Mouse (Mus musculus) brain, embryonic 14.5 days (tissue): ENCODE data around the gene Itgb2. TPM values are rescaled to one million over a fixed set of nuclear protein-coding genes. Genes with fewer than 3 reads are reported as not detected.

Source experiments
- DNase-seq: peaks from one replicate; pipeline ENCODE4 v3.0.0-alpha.2; 2011; ENCODE audit warnings: low read depth
- CTCF ChIP-seq: fragments of 200-500 bp; IDR thresholded peaks from 2 replicates; pipeline ENCODE4 v1.5.1; 2012; ENCODE audit warnings: inconsistent platforms, mild to moderate bottlenecking, moderate library complexity, borderline replicate concordance; ENCODE audit not compliant: insufficient read depth, insufficient read length; ENCODE audit errors: extremely low read depth
- POLR2A ChIP-seq: fragments of 200-500 bp; IDR thresholded peaks from 2 replicates; pipeline ENCODE4 v1.6.1; 2012; ENCODE audit warnings: mild to moderate bottlenecking, inconsistent platforms, borderline replicate concordance; ENCODE audit not compliant: poor library complexity, insufficient read depth, insufficient read length, severe bottlenecking; ENCODE audit errors: extremely low read depth
- polyA plus RNA-seq: library from polyadenylated mRNA; depleted of rRNA; stranded (reverse); fragments of >200 nt; gene quantifications from 2 replicates; pipeline ENCODE4 v1.2.3, GENCODE M21; 2012

Itgb2 gene
- polyA plus RNA-seq, 1 experiment = 0.94 TPM

DNA sequence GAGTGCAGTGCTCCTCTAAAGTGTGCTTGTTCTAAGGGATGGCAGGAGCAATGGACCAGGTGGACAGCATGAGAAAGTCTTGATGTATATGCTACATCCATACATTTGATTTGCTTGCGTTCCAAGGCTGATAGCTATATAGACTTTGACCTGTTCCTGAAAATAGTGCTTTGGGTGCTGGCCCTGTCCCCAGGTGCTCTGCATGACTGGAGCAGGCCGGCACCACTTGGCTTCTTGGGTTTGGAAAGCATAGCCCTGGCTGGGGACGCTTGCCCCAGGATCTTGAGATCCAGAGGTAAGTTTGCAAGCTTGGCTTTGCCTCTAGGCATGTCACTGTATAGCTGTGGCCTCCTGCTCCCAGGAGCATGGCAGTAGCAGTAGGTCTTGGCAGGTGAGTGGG, 56.6 kb downstream of the Itgb2 start:
- TF ChIP-seq POLR2A = no peak
- TF ChIP-seq CTCF = no peak
- DNase-seq = no peak

DNA sequence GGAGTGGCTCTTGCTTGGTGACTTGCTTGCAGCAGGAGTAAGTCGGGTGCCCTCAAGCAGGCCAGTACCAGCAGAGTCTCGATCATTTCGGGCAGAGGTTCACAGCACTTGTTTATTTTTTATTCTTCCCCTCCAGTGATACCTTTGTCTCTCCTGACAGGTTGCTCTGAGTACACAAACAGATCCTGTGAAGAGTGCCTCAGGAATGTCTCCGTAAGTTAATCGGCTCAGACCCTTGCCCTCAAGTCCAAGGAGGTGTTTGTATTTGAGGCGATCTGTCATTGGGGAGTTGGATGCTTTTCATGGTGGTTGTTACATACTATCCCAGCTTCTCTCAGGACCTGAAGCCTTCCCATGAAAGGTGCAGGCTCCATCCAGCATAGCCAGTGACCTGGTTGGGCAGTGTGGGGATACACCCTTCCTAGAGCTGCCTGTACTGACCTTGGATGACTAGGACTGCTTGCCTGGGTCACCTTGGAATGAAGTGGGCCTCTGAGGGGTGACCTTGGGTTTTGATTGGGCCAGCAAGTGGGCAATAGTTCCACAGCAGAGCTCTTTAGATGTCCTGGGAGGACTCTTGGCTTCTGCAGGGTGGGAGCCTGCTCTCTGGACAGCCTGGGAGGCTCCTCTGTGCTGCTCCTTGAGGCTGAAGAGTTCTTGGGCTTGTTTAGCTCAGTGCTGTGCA, 57.2 kb downstream of the Itgb2 start:
- no peak for DNase-seq
- TF ChIP-seq POLR2A (no peak), CTCF (no peak)

DNA sequence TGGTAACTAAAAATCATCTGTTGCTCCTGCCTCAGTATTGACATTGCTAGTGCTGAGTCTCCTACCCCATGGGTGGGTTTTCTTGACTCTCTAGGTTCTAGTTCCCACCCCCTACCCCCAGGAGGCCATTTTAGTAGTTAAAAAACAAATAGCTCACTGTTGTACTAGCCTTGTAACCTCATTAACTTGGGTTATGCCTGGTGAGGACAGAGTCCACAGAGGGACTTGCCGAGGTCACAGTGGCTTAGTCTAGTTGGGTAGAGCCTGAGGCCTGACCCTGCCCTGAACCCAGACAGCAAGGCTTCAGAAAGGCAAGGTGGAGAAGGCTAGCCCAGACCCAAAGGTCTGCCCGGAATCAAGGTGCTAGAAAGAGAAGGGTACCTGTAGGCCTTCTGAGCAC, 58.0 kb downstream of the Itgb2 start:
- no peak for TF ChIP-seq CTCF
- no peak for TF ChIP-seq POLR2A
- no peak for DNase-seq

DNA sequence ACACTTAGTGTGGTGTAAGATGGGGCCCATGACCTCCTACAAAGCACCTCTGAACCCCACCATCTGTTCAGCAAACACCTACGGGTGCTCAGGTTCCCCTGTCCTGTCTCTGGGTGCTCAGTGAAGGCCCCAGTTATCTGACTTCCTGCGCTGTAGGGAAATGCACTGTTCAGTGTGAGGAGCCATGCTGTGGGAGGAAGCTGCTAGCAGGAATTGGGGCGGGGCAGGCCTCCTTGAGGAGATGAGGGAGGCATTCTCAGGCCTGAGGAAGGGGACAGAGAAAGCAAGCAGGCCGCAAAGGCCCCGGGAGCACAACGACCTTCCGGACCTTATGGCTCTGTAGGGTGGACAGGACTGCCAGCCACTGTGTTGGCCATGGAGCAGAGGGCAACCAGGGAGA, 59.1 kb downstream of the Itgb2 start:
- TF ChIP-seq CTCF (no peak), POLR2A (no peak)
- no peak for DNase-seq

DNA sequence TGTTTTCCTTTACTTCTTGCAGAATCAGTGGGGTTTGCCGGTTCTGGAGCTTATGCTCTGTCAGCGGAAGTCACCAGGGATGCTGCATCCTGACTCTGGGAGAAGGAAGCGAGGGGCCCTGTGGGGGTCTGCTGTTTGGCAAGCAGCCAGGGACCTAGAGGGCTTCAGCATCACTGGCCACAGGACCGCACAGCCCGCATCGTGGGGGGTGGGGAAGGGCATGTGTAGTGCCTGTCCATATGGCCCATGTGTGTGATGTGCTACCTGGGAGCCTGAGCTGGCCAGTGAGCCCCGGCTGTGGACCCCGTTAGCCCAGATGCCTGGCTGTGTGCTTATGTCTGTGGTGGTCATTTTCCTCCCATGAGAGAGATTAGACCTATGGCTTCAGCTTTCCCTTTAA, 59.7 kb downstream of the Itgb2 start:
- TF ChIP-seq POLR2A (no peak), CTCF (no peak)
- no peak for DNase-seq

DNA sequence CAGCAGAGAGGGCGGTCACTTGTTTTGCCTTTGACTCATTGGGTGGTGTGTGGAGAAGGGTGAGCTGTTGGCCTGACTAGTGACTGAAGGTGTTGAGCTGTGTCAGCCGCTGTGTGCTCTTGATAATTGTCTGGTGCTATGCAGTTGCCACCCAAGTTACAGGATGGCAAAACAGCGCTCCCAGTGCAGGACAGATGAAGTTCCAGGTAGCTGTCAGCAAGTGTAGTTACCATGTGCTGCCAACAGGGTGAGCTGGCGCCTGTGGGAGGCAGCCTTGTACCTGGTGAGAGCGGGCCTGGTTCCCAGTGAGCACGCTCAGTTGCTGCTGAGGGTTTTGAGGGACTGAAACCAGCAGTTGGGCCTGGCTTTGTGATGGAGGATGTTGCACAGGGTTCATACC, 60.8 kb downstream of the Itgb2 start:
- peak; percentile 72 for TF ChIP-seq CTCF
- no peak for TF ChIP-seq POLR2A
- peak; percentile 53 for DNase-seq

DNA sequence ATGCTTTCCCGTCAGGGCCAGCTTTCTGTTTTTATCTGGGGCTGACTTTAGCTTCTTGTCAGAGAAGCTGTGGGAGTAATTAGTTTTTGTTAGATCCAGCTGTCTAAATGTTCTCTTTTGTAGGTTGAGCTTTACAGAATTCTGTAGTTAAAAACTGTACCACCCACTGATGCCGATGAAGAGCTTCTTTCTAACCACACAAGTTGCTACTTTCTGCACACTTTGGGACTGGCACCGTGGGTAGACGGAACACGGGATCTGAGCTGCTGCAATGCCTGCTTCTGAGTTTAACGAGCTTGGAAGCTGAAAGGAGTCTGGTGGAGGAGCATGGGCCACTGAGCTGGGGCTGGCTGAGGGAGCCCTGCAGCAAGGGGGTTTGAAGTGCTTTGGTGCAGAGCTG, 61.5 kb downstream of the Itgb2 start:
- no peak for TF ChIP-seq POLR2A
- no peak for TF ChIP-seq CTCF
- DNase-seq = no peak

DNA sequence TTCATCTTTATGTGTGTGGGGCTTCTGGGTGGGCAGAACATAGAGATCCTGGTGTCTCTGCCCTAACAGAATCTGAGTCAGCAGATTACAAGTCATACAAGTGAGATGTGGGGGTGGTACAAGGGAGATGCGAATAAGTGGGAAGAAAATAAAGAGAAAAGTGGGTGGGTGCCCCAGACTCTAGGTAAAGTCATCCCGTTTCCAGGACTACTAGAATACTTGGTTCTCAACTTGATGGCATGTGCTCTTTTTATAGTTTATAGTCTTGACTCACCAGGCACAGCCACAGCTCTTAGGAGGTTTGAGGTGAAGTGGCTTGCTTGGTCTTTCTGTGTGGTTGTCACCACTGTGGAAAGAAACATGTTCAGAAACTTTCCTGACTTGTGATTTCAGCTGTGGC, 66.0 kb downstream of the Itgb2 start:
- TF ChIP-seq POLR2A (no peak), CTCF (no peak)
- DNase-seq = no peak

DNA sequence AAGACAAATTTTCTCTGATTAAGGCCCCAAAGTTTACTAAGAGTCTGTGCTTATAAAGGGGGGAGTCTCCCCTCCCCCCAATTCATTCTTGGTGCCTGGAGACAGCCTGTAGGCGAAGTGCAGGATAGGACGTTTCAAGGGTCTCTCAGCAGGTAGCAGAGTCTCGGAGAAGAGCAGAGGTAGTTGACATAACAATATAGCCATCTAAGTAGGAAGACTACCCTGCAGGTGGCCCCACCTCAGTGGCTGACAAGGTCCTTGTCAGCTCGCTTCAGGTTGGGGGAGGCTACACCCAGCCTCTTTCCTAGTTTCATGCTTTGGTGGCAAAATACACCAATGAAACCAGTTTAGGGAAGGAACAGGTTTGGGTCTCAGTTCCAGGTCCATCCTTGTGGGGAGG, 73.0 kb downstream of the Itgb2 start:
- TF ChIP-seq CTCF (no peak), POLR2A (no peak)
- DNase-seq = no peak

DNA sequence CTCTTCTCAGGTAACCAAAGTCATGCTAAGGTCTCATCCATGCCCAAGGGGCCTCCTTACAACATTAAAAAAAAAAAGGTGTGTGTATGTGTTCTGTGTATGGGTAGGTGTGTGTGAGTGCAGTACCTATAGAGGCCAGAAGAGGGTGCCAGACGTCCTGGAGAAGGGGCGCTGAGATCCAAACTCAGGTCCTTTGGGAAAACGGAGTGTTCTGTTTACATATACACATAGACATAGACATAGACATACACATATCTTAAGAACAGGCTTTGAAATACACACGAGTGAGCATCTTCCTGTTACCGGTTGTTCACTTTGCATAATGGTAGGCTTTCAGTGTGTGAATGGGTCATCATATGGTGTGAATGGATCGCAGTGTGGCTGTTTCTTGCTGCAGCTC, 74.1 kb downstream of the Itgb2 start:
- DNase-seq = no peak
- no peak for TF ChIP-seq POLR2A
- TF ChIP-seq CTCF = peak; percentile 28; the same call in 1 of the 2 replicates

DNA sequence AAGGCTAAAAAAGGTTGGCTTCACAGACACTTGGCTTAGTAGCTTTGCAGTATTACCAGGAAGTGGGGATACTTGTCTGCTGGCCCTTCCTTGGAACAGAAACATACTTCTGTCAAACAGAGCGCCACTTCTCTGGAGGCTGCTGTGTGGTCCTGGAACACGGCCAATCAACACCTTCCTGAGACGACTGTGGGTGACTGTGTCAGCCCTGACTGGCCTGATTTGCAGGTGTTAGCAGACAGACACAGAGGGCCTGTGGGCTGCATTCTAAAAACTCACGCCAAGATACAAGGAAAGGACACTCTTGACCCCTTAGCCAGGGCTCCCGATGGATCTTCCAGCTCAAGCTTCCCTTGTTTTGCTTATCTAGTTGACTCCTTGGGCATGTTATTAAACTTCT, 74.9 kb downstream of the Itgb2 start:
- TF ChIP-seq POLR2A (no peak), CTCF (no peak)
- peak; percentile 15 for DNase-seq

DNA sequence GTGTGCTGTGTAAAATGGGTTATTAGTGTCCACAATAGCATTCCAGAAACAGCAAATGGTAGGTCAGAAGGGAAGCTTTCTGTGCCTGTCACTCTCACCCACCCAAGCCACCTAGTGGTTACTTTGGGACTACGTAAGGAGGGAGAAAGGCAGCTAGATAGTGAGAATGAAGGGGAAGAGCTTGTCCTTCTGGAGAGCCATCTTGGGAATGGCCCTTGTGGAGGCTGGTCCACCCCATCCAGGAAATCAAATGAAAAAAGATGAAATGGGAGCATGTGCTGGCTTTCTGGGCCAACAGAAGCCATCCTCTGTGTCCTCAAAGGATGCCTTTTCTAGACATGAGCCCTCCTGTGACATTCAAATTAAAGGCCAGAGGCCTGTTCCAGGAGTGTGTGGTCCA, 75.3 kb downstream of the Itgb2 start:
- TF ChIP-seq CTCF = peak; percentile 53; the same call in 1 of the 2 replicates
- no peak for TF ChIP-seq POLR2A
- DNase-seq = peak; percentile 57

DNA sequence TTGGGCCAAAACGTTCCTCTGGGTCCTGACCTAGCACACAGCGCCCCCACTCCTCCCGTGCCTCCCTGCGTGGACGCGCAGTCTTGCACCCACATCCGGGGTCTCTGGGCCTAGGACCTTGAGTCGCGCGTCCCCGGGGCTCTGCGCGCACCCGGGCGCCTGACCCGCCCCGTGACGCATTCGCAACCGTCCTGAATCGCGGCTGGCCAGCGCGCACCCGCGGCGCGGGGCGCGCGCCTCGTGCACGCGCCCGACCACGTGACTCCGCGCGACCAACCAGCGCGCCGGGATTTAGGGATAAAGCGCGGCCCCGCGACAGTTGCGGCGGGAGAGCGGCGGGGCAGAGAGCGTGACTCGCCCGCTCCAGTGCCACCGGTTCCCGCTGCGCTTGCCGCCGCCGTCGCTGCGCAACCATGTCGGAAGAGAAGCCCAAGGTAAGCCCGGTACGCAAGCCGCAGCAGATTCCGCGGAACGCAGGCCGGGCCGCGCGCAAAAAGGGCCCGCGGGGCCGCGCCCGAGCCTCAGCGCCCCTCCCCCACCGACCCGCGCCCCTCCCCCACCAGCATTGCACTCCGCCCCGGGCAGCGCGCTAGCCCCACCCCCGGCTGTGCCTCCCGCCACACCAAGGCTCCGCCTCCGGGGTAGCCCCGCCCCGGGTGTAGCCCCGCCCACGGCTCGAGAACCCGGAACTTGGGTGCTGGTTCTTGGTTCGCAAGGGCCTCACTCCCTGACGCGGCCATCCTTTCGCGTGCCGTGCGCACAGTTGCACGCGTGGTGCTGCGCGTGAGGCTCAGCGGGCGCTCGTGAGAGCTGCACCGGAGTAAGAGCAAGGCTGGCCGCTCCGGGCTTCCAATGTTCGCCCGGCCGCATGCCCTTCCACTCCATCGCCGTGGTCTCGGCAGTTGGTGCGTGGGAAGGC, 76.1 kb downstream of the Itgb2 start, which contains the start of the genes Sumo3 and Gm49325:
Gene Sumo3, plus strand, starts transcription at position 190 of the 919 bp plus-strand sequence.
Gene Gm49325, plus strand, starts transcription at position 290 of the 919 bp plus-strand sequence.
- no peak for TF ChIP-seq CTCF
- TF ChIP-seq POLR2A = peak; percentile 78; the same call in 1 of the 2 replicates
- DNase-seq = peak; percentile 93

DNA sequence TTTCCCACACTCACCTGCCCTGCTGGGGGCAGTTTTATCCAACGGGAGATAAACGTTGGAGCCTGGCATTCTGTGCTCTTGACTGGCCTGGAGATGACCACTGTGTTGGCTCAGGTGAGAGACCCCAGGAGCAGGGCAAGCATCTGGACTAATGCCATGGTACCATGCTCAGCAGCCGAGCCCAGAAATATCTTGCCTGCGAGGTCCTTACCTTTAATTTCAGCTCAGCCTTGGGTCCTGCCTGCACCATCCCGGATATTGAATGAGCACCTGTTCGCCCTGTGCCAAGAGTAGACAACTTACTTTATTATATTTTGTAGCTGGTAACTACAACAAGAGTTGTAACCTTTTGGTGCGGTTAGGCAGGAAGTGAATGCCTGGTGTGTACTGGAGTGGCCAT, 76.8 kb downstream of the Itgb2 start:
- TF ChIP-seq CTCF (no peak), POLR2A (no peak)
- DNase-seq = no peak

DNA sequence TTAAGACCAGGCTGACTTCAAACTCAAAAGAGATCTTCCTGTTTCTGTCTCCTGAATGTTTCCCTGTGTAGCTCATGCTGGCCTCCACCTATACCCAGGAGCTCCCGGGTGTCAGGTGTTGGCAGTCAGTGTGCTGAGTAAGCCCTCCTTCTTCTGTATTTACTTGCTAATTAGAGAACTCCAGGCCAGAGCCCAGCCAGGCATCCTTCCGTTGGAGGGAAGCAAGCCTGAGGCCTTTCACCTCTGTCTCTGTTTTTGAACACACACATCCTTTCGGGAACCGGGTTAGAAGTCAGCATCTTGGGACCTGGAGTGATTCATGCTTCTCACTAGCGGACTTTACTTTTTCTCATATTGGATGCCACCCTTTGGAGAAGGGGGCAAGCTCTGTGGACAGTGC, 77.4 kb downstream of the Itgb2 start:
- no peak for DNase-seq
- TF ChIP-seq POLR2A (no peak), CTCF (no peak)
